7 mouse cellular contexts compared by ENCODE assay signal in the genomic region with DNA sequence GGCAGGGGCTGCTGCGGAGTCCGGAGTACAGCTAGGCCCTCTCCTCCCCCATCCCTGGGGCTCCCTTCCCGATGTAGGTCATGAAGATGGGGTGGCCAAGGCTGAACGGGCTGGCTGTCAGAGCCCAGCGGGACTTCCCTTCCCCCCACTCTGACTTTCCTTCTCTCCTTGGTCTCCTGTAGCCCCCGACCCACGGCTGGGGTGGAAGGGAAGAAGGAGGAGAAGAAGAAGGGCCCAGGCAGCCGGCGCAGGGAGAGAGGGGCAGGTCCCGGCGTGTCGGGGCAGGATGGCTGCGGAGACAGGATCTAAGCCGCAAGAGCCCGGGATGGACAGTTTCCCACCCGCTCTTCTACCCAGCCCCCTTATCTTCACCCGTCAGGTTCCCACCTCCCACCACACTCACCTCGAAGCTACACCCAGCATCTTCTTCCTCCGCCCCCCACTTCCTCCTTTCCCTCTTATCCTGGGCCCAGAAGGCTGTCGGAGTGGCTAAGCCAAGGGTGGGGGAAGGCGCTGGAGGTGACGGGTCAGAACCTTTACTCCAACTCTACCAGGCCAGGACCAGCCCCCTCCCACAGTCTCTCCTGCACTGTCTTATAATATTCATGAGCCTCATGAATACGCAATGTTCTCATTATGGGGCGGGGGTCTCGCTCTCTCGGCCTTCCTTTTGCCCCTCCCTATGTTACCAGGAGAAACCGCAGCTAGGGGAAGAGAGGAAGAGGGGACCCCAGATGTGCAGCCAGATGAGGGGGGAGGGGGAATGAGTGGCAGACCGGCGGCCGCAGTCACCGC. TPM values are rescaled to one million over a fixed set of nuclear protein-coding genes. Genes with fewer than 3 reads are reported as not detected.
DNase-seq lines count a peak whose midpoint lies in the region; ATAC-seq lines count a peak whose summit lies in the region.

No protein-coding gene starts in this region.

- no peaks in the 10 kb centered on the region for H3K9me3 ChIP-seq in lung, embryonic 15.5 days
- H3K9me3 ChIP-seq in embryonic facial prominence, embryonic 12.5 days: no peaks in the 10 kb centered on the region
- no peaks in the 10 kb centered on the region for H3K9me3 ChIP-seq in hindbrain, embryonic 16.5 days (ENCODE audit: control insufficient read depth, low read length)
- H3K9me3 ChIP-seq in midbrain, embryonic 13.5 days: no peaks in the 10 kb centered on the region

- ATAC-seq in lung, embryonic 15.5 days (ENCODE audit: borderline replicate concordance, extremely low read depth, low FRiP score, low TSS enrichment): peak; percentile 44; the same call in 1 of the 2 replicates
- no peak; the same call in 1 of the 2 replicates for ATAC-seq in embryonic facial prominence, embryonic 12.5 days (ENCODE audit: insufficient number of reproducible peaks, insufficient read depth, low FRiP score, low TSS enrichment)
- peak; percentile 55 for ATAC-seq in hindbrain, embryonic 16.5 days
- peak; percentile 54 for ATAC-seq in midbrain, embryonic 13.5 days

- peaks cover 14% of the 10 kb centered on the region for H3K4me1 ChIP-seq in lung, embryonic 15.5 days
- H3K4me1 ChIP-seq in embryonic facial prominence, embryonic 12.5 days: peaks cover 56% of the 10 kb centered on the region
- H3K4me1 ChIP-seq in hindbrain, embryonic 16.5 days (ENCODE audit: control insufficient read depth, insufficient read depth, low read depth, low read length): peaks cover 20% of the 10 kb centered on the region
- peaks cover 58% of the 10 kb centered on the region for H3K4me1 ChIP-seq in midbrain, embryonic 13.5 days (replicated peaks)

- H3K4me3 ChIP-seq in lung, embryonic 15.5 days: peak overlapping the region; percentile 50
- H3K4me3 ChIP-seq in embryonic facial prominence, embryonic 12.5 days: peak overlapping the region; percentile 64
- H3K4me3 ChIP-seq in hindbrain, embryonic 16.5 days (ENCODE audit: low read length): peak overlapping the region; percentile 64
- H3K4me3 ChIP-seq in midbrain, embryonic 13.5 days (replicated peaks): peak overlapping the region; percentile 61

- H3K36me3 ChIP-seq in lung, embryonic 15.5 days: peaks cover 6% of the 10 kb centered on the region; the same call in 1 of the 2 replicates
- H3K36me3 ChIP-seq in embryonic facial prominence, embryonic 12.5 days: peaks cover 9% of the 10 kb centered on the region
- no peaks in the 10 kb centered on the region for H3K36me3 ChIP-seq in hindbrain, embryonic 16.5 days (ENCODE audit: control insufficient read depth, insufficient read depth, low read length)
- H3K36me3 ChIP-seq in midbrain, embryonic 13.5 days: 0 out of 2 replicates have a peak, but pooled peaks cover 1% of the 10 kb centered on the region

- H3K27ac ChIP-seq in lung, embryonic 15.5 days: no peak overlapping the region
- no peak overlapping the region for H3K27ac ChIP-seq in embryonic facial prominence, embryonic 12.5 days
- no peak overlapping the region; the same call in 1 of the 2 replicates for H3K27ac ChIP-seq in hindbrain, embryonic 16.5 days (ENCODE audit: low read depth, low read length)
- no peak overlapping the region for H3K27ac ChIP-seq in midbrain, embryonic 13.5 days

- peak overlapping the region; percentile 37; the same call in 1 of the 2 replicates for H3K9ac ChIP-seq in lung, embryonic 15.5 days
- H3K9ac ChIP-seq in embryonic facial prominence, embryonic 12.5 days: peak overlapping the region; percentile 50
- H3K9ac ChIP-seq in hindbrain, embryonic 16.5 days (ENCODE audit: low read depth, low read length): peak overlapping the region; percentile 59
- peak overlapping the region; percentile 70 for H3K9ac ChIP-seq in midbrain, embryonic 13.5 days (replicated peaks)

- H3K27me3 ChIP-seq in lung, embryonic 15.5 days: peaks cover 59% of the 10 kb centered on the region
- H3K27me3 ChIP-seq in embryonic facial prominence, embryonic 12.5 days: peaks cover 19% of the 10 kb centered on the region
- H3K27me3 ChIP-seq in hindbrain, embryonic 16.5 days (replicated peaks; ENCODE audit: control insufficient read depth, insufficient read depth, low read length): no peaks in the 10 kb centered on the region; the same call in 1 of the 2 replicates
- H3K27me3 ChIP-seq in midbrain, embryonic 13.5 days: peaks cover 34% of the 10 kb centered on the region

- no peak for DNase-seq in lung, adult 18-20 months
- DNase-seq in left cerebral cortex, adult 9 months (ENCODE audit: low spot score in 2 of 2): no peak
- no peak for DNase-seq in adipocyte (ENCODE audit: low spot score)

- 3% methylated on average over 31 of the region's 31 CpGs for WGBS in lung, embryonic 15.5 days
- WGBS in embryonic facial prominence, embryonic 12.5 days: 2% methylated on average over 28 of the region's 31 CpGs
- 7% methylated on average over 30 of the region's 31 CpGs for WGBS in hindbrain, embryonic 16.5 days
- WGBS in midbrain, embryonic 13.5 days: 4% methylated on average over 27 of the region's 31 CpGs

- peak overlapping the region; percentile 87 for H3K4me2 ChIP-seq in lung, embryonic 15.5 days
- H3K4me2 ChIP-seq in embryonic facial prominence, embryonic 12.5 days (replicated peaks): peak overlapping the region; percentile 83
- peak overlapping the region; percentile 83 for H3K4me2 ChIP-seq in hindbrain, embryonic 16.5 days (ENCODE audit: low read length)
- H3K4me2 ChIP-seq in midbrain, embryonic 13.5 days (replicated peaks): peak overlapping the region; percentile 78

RNA-seq across cellular contexts. Expression of a gene that starts 0.5 kb away (rescaled TPM):
- polyA plus RNA-seq in lung, embryonic 15.5 days (2015; fragmentation: Nextera tagmentation; extraction: Ambion mirVana): 7.7 and 9.0 TPM in 2 replicates
- polyA plus RNA-seq in embryonic facial prominence, embryonic 12.5 days (2016; fragmentation: Nextera tagmentation; extraction: Ambion mirVana): 12.6 and 14.5 TPM in 2 replicates
- polyA plus RNA-seq in hindbrain, embryonic 16.5 days (2015; fragmentation: Nextera tagmentation; extraction: Ambion mirVana): 20.1 and 24.7 TPM in 2 replicates
- 15.1 and 17.9 TPM in 2 replicates for polyA plus RNA-seq in midbrain, embryonic 13.5 days (2015; fragmentation: Nextera tagmentation; extraction: Ambion mirVana)

RNA-seq across cellular contexts. Expression of a gene that starts 27.2 kb away (rescaled TPM):
- 39.6 and 42.7 TPM in 2 replicates for polyA plus RNA-seq in lung, embryonic 15.5 days (2015; fragmentation: Nextera tagmentation; extraction: Ambion mirVana)
- polyA plus RNA-seq in embryonic facial prominence, embryonic 12.5 days (2016; fragmentation: Nextera tagmentation; extraction: Ambion mirVana): 49.4 and 50.9 TPM in 2 replicates
- 6.3 and 8.6 TPM in 2 replicates for polyA plus RNA-seq in hindbrain, embryonic 16.5 days (2015; fragmentation: Nextera tagmentation; extraction: Ambion mirVana)
- 6.8 and 7.8 TPM in 2 replicates for polyA plus RNA-seq in midbrain, embryonic 13.5 days (2015; fragmentation: Nextera tagmentation; extraction: Ambion mirVana)

RNA-seq across cellular contexts. Expression of a gene that starts 29.0 kb away (rescaled TPM):
- 0.29 and 0.36 TPM in 2 replicates for polyA plus RNA-seq in lung, embryonic 15.5 days (2015; fragmentation: Nextera tagmentation; extraction: Ambion mirVana)
- polyA plus RNA-seq in embryonic facial prominence, embryonic 12.5 days (2016; fragmentation: Nextera tagmentation; extraction: Ambion mirVana): 0.47 and 0.67 TPM in 2 replicates
- polyA plus RNA-seq in hindbrain, embryonic 16.5 days (2015; fragmentation: Nextera tagmentation; extraction: Ambion mirVana): 0.34 and 0.42 TPM in 2 replicates
- polyA plus RNA-seq in midbrain, embryonic 13.5 days (2015; fragmentation: Nextera tagmentation; extraction: Ambion mirVana): 0.18 and 0.94 TPM in 2 replicates
